Mouse (Mus musculus): Measurements from ENCODE around the gene Frmd4b.
A peak's percentile ranks its signal among the peaks of the same experiment; 100 is the strongest.
"Not testable (repeated sequence)": the region's sequence is repeated elsewhere in the genome, so short reads cannot be mapped to it uniquely, and the experiment has no call there.

Frmd4b gene

DNA sequence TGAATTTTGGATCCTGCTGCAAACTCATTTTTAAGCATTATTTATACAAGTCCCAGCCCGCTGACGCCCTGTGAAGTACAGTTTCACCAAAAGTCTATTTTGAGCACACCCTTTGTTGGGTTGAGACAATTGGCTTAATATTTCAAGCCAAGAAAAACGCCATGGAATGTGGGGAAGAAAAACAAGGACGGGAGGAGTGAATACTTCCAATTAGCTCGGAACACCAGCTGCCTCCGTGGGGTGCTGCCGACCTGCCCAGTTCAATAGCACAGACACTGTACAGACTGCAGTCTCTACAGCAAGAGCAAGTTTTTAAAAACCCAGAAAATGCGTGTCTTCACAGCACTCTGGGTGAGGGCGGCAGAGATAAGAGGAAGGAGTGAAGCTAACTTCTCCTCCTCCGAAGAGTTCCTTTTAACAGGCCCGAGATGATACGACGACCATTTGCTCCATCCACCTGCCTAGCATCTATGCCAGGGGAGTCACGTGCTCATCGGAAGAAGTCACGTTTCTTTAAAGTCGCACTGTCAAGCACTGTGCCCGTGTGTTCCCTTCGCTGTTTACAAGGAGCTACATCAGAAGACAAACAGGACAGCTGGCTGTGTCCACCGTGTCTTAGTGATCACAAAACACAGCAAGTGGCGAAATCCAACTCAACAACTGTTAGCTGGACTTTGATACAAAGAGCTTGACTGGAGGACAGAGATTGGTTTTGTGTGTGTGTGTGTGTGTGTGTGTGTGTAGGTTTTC lies 326.0 kb downstream of the Frmd4b start:
- DNase-seq (ENCODE audit: low read depth, low spot score) = no peak

DNA sequence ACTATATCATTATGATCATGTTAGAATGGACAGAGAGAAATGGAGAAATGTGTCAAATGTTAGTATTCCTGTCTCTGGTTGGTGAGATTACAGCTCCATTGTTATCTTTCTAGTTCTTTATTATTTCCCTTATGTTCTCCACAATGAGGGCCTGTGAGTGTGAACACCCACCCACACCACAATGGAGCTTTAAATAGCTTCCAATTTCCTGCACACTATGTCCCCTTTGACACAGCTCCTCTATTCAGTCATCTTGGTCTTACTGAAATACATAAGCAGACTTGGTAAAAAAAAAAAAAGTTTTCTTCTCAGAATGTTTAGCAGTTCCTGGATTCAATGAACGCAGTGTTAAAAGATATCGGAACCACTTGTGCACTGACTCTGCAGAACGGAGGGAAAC lies 326.7 kb downstream of the Frmd4b start:
- no peak for DNase-seq (ENCODE audit: low read depth, low spot score)

DNA sequence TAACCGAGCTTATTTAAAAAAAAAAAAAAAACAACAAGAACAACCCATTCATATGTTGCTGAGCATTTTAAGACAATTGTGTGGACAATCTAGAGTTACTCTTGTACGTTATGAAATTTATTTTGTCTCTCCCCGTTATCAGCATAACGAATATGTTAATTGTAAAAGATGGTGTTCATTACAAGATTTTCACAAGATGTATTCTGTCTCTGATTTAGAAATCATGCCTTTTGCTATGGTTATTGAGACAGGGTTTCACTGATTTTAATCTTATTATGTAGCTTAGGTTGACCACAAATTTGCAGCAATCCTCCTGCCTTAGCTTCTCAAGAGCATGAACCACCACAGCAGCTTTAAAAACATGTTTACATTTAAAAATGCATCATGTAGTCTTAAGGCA lies 327.5 kb downstream of the Frmd4b start:
- DNase-seq (ENCODE audit: low read depth, low spot score) = no peak

DNA sequence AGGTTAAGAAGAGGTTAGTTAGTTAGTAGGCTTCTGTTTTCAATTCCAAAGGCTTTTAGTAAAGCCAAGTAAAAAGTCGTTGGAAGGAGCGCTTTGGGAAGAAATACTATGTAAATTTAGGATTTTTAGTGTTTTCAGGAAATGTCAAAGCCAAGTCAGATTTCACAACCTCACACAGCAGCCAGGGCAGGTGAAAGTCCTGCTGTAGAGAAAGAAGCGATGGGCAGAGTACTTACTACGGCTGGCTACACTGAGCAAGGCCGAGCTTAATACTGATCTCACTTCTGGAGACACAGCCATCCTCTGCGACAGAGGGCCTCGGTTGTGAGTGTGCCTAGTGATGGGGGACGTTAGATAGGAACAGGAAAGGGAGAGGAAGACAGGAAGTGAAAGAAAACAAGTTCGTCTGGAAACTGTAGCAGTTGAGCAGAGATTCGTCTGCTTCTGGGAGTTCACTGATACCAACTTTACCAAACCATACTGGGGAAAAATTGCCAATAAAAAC lies 328.0 kb downstream of the Frmd4b start:
- DNase-seq (ENCODE audit: low read depth, low spot score) = no peak

DNA sequence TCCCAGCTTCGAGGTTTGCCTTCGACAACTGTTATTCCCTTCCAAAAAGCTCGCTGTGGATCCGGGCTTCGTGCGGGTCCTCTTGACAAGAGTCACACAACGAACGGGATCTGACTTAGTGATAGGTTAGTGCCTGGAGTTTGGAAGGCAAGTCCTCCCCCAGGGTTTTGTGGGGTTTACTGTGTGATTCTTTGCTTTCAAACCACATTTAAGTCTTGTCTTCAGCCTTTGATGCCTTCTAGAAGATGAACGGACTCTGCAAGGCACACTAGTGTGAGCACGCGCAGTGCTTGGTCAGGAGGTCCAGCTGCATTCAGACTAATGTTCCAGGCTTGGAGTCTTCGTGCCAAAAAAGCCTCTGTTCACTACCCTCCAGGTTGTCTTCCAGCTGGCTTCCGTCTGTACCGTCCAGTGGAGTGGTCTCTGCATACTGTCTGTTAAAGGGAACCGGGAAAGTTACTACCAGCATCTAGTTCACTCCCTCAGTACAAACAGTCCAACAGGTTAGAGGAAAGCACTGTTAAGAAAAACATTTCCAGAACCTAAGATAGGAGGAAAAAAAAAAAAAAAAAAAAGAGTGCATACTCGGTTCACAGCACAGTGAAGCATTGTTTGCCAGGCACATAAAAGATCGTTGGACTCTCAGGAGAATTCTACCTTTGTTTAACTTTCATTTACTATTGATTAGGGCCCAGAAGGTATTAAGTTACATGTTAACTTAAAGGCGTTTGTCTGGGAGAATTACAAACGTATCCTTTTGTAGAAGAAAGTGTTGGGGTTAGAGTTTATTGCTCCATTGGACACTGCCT lies 329.1 kb downstream of the Frmd4b start:
- no peak for DNase-seq (ENCODE audit: low read depth, low spot score)

DNA sequence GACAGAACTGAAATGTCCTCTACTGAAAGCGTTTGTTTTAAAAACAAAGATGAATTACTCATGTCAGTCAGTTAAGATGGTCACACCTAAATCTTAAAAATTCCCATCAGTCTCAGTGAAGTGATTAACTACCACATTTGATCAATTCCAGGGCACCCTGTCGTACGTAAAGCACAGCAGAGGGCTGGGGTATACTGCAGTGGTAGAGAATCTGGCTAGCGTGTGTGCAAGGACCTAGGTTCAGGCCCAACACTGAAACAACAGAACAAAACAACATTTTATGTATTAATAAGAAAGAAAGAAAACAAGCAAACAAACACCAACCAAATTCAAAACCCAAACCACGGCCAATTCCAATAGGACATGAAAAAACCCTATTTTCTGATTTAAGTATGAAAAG lies 331.0 kb downstream of the Frmd4b start:
- no peak for DNase-seq (ENCODE audit: low read depth, low spot score)

DNA sequence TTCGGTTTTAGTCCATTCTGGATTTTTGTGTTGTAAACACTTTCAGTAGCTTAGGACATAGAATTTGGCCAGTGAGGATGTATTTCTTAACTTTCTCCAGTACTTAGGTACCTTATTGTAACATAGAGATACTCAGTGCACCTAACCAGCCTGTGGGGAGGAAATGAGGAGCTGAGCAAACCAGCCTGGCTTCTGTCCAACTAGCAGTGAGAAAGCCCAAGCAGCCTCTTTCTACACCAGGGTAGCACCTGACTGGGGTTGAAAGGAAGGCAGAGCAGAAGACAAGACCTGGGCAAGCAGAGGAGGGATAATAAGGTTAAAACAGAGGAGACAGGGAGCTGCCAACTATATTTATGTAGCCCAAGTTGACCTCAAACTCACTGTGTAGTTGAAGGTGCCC lies 333.7 kb downstream of the Frmd4b start:
- DNase-seq (ENCODE audit: low read depth, low spot score) = no peak

DNA sequence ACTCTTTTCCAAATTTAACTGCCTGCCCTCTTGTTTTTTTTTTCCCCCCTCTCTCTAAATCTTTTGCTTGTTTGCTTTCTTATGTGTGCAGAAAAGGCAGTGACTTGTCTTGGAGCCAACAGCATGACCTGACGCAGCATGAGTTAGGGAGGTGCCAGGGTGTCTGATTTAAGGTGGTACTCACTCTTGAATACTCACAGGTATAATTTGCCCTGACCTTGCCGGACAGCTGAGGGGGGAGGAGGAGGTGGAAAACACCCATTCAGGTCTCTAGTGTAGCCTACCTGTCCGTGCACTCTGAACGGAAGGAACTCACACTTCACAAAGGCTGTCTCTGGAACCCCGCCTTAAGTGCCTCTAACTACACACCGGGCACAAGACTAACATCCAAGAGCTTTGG lies 338.5 kb downstream of the Frmd4b start:
- DNase-seq (ENCODE audit: low read depth, low spot score) = peak; percentile 20

DNA sequence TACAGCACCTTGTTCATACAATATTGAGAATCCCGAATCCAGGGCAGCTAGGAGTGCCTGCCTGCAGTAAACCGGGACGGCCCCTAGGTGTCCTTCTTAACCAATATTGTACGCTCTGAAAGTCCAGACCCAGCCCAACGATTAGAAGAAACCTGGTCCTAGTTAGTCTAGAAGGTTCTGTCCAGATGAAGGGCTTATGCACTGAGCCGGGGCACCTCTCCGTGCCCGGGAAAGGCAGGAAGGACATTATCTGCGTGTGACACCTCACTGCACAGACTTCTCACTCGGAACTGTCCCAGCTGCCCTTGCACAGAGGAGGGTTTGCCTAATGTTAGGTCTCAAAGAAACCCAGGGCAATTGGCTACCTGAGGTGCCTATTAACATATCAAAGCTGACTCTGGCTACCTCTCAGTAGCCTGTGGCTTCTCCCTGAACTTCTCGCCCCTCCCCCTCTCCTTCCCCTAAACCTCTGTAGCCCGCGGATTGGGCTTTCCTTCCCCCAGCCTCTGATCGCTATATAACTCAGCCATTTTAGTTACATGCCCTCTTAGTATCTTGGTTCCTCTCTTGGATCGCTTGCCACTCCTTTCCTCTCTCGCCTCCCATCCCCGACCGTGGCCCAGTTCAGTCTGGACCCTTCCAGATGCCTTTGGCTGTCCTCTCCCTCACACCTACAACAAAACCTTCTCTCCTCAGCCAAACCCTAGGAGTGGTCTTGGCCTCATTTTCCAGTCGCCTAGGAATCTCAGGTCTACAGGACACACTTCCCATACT lies 339.1 kb downstream of the Frmd4b start:
- DNase-seq (ENCODE audit: low read depth, low spot score) = peak; percentile 95

DNA sequence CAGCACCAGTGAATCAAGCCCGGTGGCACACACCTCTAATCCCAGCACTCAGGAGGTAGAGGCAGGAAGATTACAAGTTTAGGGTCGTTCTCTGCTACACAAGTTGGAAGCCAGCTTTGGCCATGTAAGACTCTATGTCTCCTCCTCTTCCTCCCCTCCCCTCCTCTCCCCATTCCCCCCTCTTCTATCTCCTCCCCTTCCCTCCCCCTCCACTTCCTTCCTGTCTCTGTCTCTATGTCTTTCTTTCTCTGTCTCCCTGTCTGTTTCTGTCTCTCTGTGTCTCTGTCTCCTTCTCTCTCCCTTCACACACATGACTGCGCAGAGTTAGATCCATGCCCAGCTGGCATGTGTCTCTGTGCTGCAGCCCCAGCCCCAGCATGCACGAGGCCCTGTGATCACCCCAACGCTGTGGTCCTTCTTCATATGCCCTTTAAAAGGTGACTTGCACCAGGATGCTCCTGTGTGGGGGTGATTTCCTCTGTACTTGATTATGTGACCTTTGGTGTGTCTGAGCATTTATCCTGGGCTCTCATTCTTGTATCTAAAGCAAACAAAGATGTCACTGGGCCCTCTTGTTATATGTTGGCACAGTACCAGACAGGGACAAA lies 340.3 kb downstream of the Frmd4b start:
- DNase-seq (ENCODE audit: low read depth, low spot score) = no peak

DNA sequence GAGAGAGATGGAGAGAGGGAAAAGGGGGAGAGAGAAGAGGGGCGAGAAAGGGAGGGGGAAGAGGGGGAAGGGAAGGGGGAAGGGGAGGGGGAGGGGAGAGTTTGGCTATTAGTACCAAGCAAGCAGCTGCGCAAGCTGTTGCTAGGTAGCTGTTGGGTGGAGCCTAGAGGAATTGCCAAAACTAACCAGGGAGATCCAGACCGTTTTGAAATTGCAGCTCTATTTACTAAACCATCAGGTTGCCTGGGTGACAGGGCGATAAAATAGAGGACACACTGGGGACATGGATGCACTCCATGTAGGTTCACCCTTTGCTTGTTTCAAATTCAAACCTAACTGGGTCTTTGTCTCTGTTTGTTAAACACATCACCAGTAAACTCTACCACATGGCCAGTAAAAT lies 341.0 kb downstream of the Frmd4b start:
- DNase-seq (ENCODE audit: low read depth, low spot score) = peak; percentile 47

DNA sequence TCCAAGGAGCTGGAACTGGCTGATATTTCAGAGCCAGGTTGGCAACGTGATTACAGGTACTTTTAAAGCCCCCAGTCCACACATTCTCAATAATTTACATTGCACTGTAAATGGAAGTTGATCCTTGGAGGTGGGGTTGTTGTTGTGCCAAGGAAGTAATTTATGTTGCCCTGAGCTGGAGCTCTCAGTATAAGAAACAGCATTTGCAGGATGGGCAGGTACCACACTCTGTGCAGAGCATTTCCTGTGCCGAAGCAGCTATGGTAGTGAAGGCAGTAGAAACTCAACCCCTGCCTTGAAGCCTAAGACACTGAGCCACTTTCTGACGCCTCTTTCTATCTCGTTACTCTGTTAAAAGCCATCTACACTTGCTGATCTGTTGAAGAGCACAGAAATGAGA lies 341.6 kb downstream of the Frmd4b start:
- no peak for DNase-seq (ENCODE audit: low read depth, low spot score)

DNA sequence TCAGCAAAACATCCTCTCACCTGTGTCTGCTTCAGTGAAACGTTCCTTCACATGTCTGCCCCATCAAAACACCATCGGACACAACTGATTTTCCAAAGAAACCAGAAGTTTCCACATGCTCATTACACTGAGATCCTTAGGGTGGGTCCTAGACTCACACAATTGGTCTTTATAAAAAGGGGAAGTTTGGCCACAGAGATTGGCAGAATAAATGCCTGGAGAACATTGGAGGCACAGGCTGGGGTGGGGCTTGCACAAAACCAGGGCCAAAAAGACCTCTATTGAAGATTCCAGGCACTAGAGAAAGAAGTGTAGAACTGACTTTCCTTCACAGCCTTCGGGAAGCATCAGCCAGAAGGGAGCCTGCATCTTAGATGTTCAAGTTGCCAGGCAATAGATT lies 343.6 kb downstream of the Frmd4b start:
- DNase-seq (ENCODE audit: low read depth, low spot score) = no peak

DNA sequence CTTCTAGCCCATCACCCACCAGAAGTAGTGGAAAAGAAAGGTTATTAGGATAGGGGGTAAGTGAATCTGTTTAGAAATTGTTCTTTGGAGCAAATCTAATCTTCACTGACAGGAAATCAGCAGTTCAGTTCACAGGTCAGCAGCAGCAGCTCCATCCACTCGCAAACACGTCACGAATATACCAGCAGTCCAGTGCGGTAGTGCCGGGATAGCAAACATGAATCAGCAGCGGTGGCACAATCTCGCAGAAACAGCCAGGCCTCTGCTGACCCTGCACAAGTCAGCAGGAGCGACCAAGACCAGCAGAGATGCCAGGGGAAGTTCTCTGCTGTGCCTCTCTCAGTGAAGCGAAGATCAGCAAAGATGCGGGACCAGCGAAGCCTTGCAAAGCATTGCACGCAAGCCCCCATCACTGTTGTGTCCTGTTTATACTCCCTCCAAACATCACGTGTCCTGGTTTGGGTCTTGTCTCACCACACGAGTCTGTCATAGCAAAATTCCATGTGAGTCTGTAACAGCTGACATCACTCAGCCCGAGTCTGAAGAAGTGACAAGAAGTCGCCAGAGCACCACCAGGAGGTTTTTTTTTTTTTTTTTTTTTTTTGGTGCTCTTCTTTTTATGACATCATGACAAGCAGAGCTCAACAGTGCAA lies 344.2 kb downstream of the Frmd4b start:
- no peak for DNase-seq (ENCODE audit: low read depth, low spot score)

DNA sequence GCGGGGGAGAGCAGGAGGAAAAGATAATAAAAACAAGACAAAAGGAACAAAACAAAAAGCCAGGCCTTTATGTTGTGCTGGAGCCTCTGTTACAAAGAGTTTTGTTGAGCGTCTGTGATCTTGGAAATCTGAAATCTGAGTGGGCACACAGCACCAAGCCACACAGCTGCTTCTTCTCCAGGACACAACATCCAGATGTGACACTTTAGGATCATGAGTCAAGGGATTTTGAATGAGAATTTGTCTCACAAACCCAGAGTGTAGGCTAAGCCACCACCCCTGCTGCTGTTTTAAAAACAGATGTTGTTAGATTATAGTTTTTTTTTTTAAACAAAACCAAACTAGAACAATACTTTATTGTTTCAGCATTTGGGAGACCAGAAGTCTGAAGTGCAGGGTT lies 345.0 kb downstream of the Frmd4b start:
- DNase-seq (ENCODE audit: low read depth, low spot score) = no peak

DNA sequence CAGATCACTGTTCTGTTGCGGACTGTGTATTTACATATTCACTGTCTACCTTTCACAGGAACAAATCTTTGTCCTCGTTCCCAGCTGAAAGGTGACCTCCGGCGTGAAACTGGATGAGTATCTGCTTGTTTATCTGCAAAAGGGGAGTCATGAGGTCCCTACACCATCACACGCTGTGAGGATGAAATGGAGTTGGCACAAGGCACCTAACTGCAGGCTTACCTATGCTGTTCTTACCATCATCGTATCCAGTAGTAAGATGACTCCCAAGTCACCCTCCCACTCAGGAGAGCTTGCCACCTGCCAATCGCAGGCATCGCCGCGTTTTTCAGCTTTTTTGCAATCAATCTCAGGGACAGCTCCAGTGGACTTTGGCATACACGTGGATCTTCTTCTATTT lies 347.7 kb downstream of the Frmd4b start:
- DNase-seq (ENCODE audit: low read depth, low spot score) = no peak

DNA sequence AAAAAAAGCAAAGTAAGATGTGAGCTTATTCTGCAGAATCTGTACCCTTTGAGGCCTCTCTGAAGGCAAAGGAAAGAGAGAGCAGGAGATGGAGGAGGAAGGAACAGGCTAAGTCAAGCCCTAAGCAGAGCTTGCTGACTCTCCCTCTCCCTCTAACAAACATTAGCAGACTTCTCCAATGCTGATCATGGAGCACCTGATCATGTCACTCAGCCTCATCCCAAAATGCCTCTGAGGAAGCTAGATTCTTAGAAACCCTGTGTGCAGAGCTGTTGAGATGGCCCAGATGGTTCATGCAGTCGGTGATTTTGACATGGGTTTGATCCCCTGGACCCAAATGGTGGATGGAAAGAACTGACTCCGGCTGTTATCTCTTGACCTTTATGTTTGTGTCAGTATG lies 350.2 kb downstream of the Frmd4b start:
- DNase-seq (ENCODE audit: low read depth, low spot score) = no peak

DNA sequence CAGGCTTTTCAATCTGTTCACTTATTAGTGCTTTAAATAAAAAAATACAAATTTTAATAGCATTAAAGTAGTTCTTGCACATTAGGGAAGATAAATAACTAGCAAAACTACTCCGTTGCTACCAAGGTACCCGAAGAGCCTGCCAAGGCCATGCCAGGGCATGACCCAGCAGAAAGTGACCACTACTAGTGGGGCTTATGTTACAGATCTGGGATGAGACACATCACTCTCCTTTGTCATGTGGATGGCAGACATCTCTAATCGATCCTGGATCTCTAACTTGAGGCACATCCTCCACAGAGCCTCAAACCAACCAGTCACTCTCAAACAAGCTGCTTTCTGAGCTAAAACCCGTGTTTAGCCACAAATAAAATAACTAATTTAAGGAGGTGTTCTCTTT lies 350.7 kb downstream of the Frmd4b start:
- no peak for DNase-seq (ENCODE audit: low read depth, low spot score)

DNA sequence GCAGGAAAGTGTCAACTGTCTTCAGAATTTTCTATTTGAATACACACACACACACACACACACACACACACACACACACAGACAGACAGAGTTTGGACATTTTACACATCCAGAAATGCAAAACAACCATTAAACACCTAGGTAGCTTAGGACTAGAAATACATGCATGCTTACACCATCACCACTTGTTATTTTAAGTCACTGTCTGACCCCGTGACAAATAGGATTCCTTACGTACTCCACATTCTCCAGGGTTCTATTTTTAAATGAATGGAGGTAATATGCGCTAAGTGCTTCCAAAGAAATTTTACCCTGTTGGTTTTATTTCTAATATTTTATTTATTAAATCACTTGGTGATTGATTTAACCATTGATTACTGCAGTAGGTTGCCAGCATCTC lies 351.6 kb downstream of the Frmd4b start:
- DNase-seq (ENCODE audit: low read depth, low spot score) = no peak

DNA sequence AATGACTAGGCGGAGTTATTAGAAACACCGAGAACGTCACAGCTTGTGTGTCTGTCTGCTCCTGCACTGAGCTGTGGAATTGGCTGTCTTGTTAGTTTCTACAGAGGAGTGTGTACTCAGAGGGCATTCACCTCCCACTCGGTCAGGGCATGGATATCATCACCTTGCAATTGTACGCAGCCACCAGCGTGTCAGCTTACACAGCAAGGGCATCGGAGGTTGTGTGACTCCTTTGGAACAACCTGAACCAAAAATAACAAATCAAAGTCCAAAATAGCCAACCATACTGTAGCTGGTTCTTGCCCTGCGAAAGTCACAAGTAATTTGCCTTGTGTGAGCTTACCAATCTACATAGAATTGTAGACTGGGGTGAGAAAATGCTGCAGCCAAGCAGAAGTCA lies 352.1 kb downstream of the Frmd4b start:
- no peak for DNase-seq (ENCODE audit: low read depth, low spot score)

DNA sequence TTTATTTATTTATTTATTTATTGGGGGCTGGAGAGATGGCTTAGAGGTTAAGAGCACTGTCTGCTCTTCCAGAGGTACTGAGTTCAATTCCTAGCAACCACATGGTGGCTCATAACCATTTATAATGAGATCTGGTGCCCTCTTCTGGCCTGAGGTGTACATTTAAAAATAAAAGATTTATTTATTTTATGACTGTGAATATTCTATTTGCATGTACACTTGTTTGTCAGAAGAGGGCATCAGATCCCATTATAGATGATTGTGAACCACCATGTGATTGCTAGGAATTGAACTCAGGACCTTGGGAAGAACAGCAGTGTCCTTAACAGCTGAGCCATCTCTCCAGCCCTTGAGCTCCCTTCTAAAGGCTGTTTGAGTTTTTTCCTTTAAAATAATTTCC lies 353.6 kb downstream of the Frmd4b start:
- DNase-seq (ENCODE audit: low read depth, low spot score) = not testable (repeated sequence)
